Mouse (Mus musculus): ENCODE measurements around the gene Erbb2. TPM values are rescaled to one million over a fixed set of nuclear protein-coding genes. Genes with fewer than 3 reads are reported as not detected.

Erbb2 gene
- polyA plus RNA-seq, 1 experiment from 2014 or later: 7.6 TPM

DNA sequence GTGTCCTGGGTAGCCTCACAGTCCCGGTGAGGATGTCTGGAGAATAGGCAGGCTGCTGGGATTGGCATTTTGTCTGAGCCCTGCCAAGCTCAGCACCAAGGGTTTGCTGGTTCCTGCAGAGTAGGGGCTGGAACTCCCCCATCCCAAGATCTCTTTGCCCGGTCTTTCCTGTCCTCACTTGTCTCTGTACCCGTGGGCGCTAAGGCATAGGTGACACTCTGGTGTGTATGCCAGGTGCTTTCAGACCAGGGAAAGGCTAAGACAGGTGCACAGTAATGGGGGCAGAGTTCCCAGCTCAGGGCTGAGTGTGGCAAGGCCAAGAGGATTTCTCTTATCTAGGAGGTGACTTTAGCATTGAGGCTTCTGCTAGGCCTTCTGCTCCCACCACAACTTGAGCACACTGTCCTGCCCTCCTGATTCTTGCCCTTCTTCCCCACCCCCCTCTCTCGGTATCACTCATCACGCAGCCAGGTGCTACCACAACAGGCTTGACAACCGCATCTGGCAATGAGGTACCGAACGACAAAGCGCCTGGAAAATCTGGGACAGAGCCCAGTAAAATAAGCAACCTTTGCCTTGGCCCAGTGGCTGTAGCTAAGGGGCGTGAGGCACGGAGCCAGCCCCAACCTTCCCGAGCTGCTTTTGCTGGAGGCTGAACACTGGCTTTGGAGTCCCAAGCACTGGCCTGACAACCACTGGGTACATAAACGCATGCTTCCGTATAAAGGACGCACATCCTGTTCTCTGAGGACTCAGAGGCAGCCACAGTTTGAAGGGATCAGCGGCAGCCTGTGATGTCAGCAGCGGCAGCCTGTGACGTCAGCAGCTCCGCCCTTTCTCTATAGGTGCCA is 37.9 kb downstream of the Erbb2 start:
- Histone ChIP-seq H3K27ac (replicated peaks; ENCODE audit: low read depth, low read length) (no peak overlapping the region), H3K4me1 (ENCODE audit: control insufficient read depth, insufficient read depth, low read length) (no peaks in the 10 kb centered on the region), H3K9me3 (ENCODE audit: control insufficient read depth, low read length) (no peaks in the 10 kb centered on the region), H3K27me3 (ENCODE audit: control insufficient read depth, insufficient read depth, low read length) (peaks cover 23% of the 10 kb centered on the region), H3K4me2 (ENCODE audit: low read length) (no peak overlapping the region), H3K4me3 (replicated peaks; ENCODE audit: low read depth, low read length) (no peak overlapping the region), H3K36me3 (ENCODE audit: control insufficient read depth, insufficient read depth, low read length) (no peaks in the 10 kb centered on the region), H3K9ac (replicated peaks; ENCODE audit: low read length) (no peak overlapping the region)
- WGBS: 87% methylated on average over 20 of the region's 20 CpGs
- ATAC-seq (ENCODE audit: low FRiP score, low TSS enrichment) (no peak), DNase-seq (no peak)

GRCm38 (mm10) chr11:98455484-98455883 is 43.2 kb downstream of the Erbb2 start:
- Histone ChIP-seq H3K9me3 (ENCODE audit: control insufficient read depth, low read length) (no peaks in the 10 kb centered on the region), H3K27me3 (ENCODE audit: control insufficient read depth, insufficient read depth, low read length) (peaks cover 22% of the 10 kb centered on the region), H3K4me1 (ENCODE audit: control insufficient read depth, insufficient read depth, low read length) (peaks cover 9% of the 10 kb centered on the region; the same call in 1 of the 2 replicates), H3K4me2 (ENCODE audit: low read length) (no peak overlapping the region), H3K36me3 (ENCODE audit: control insufficient read depth, insufficient read depth, low read length) (no peaks in the 10 kb centered on the region), H3K27ac (replicated peaks; ENCODE audit: low read depth, low read length) (no peak overlapping the region), H3K9ac (replicated peaks; ENCODE audit: low read length) (no peak overlapping the region), H3K4me3 (replicated peaks; ENCODE audit: low read depth, low read length) (no peak overlapping the region)
- ATAC-seq (ENCODE audit: low FRiP score, low TSS enrichment) (no peak), DNase-seq (no peak)
- 82% methylated on average over 4 of the region's 4 CpGs for WGBS

DNA sequence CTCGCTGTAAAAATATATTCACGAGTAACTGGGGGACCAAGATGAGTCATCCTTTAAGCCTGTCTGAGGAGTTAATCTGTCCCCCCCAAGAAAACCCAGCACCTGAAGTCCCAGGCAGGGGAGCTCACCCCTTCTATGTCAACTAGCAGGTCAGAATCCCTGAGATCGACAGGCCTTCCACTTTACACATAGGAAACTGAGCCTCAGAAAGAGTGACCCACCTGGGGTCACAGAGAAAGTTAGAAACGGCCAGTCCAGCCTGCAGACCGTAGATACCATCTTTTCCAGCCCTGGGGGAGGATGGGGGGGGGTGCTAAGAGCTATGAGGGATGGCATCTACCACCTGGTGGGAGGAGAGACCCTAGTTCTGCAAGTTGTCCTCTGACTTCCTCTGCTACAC is 44.3 kb downstream of the Erbb2 start:
- 79% methylated on average over 5 of the region's 5 CpGs for WGBS
- no peak for ATAC-seq (ENCODE audit: low FRiP score, low TSS enrichment)
- no peak overlapping the region for H3K4me2 ChIP-seq (ENCODE audit: low read length)

GRCm38 (mm10) chr11:98456945-98457344 is 44.7 kb downstream of the Erbb2 start:
- Histone ChIP-seq H3K36me3 (ENCODE audit: control insufficient read depth, insufficient read depth, low read length) (no peaks in the 10 kb centered on the region), H3K4me2 (ENCODE audit: low read length) (peak overlapping the region; percentile 65), H3K4me1 (ENCODE audit: control insufficient read depth, insufficient read depth, low read length) (peaks cover 9% of the 10 kb centered on the region; the same call in 1 of the 2 replicates), H3K9ac (replicated peaks; ENCODE audit: low read length) (peak overlapping the region; percentile 64), H3K4me3 (replicated peaks; ENCODE audit: low read depth, low read length) (peak overlapping the region; percentile 54), H3K9me3 (ENCODE audit: control insufficient read depth, low read length) (no peaks in the 10 kb centered on the region), H3K27ac (replicated peaks; ENCODE audit: low read depth, low read length) (peak overlapping the region; percentile 81), H3K27me3 (ENCODE audit: control insufficient read depth, insufficient read depth, low read length) (peaks cover 22% of the 10 kb centered on the region)
- WGBS: 26% methylated on average over 9 of the region's 9 CpGs
- ATAC-seq (ENCODE audit: low FRiP score, low TSS enrichment) (peak; percentile 38; the same call in 1 of the 2 replicates), DNase-seq (no peak)

More for the DNA sequence above, 44.3 kb downstream of the Erbb2 start:
- Histone ChIP-seq H3K9ac (replicated peaks; ENCODE audit: low read length) (no peak overlapping the region), H3K27me3 (ENCODE audit: control insufficient read depth, insufficient read depth, low read length) (peaks cover 22% of the 10 kb centered on the region), H3K27ac (replicated peaks; ENCODE audit: low read depth, low read length) (no peak overlapping the region), H3K9me3 (ENCODE audit: control insufficient read depth, low read length) (no peaks in the 10 kb centered on the region), H3K4me3 (replicated peaks; ENCODE audit: low read depth, low read length) (no peak overlapping the region; the same call in 1 of the 2 replicates), H3K4me1 (ENCODE audit: control insufficient read depth, insufficient read depth, low read length) (peaks cover 9% of the 10 kb centered on the region; the same call in 1 of the 2 replicates), H3K36me3 (ENCODE audit: control insufficient read depth, insufficient read depth, low read length) (no peaks in the 10 kb centered on the region)
- no peak for DNase-seq

- no peaks in the 10 kb centered on the region for H3K36me3 ChIP-seq (ENCODE audit: control insufficient read depth, insufficient read depth, low read length)
- peaks cover 9% of the 10 kb centered on the region; the same call in 1 of the 2 replicates for H3K4me1 ChIP-seq (ENCODE audit: control insufficient read depth, insufficient read depth, low read length)
- H3K9ac ChIP-seq (replicated peaks; ENCODE audit: low read length): peak overlapping the region; percentile 64
- peak overlapping the region; percentile 54 for H3K4me3 ChIP-seq (replicated peaks; ENCODE audit: low read depth, low read length)
- no peaks in the 10 kb centered on the region for H3K9me3 ChIP-seq (ENCODE audit: control insufficient read depth, low read length)
- H3K27ac ChIP-seq (replicated peaks; ENCODE audit: low read depth, low read length): peak overlapping the region; percentile 81
- H3K4me2 ChIP-seq (ENCODE audit: low read length): peak overlapping the region; percentile 65
- under 1% methylated on average over 58 of the region's 64 CpGs for WGBS
- DNase-seq (peak; percentile 95), ATAC-seq (ENCODE audit: low FRiP score, low TSS enrichment) (peak; percentile 83)
- peaks cover 22% of the 10 kb centered on the region for H3K27me3 ChIP-seq (ENCODE audit: control insufficient read depth, insufficient read depth, low read length)
Measured at GRCm38 (mm10) chr11:98457367-98458120, 45.3 kb downstream of the Erbb2 start.

GRCm38 (mm10) chr11:98458121-98458990 is 46.1 kb downstream of the Erbb2 start:
- 3% methylated on average over 24 of the region's 30 CpGs for WGBS
- Histone ChIP-seq H3K4me1 (ENCODE audit: control insufficient read depth, insufficient read depth, low read length) (peaks cover 9% of the 10 kb centered on the region; the same call in 1 of the 2 replicates), H3K4me2 (ENCODE audit: low read length) (peak overlapping the region; percentile 65), H3K27ac (replicated peaks; ENCODE audit: low read depth, low read length) (peak overlapping the region; percentile 81; the same call in 1 of the 2 replicates), H3K4me3 (replicated peaks; ENCODE audit: low read depth, low read length) (peak overlapping the region; percentile 54), H3K9ac (replicated peaks; ENCODE audit: low read length) (peak overlapping the region; percentile 64), H3K27me3 (ENCODE audit: control insufficient read depth, insufficient read depth, low read length) (peaks cover 22% of the 10 kb centered on the region), H3K9me3 (ENCODE audit: control insufficient read depth, low read length) (no peaks in the 10 kb centered on the region), H3K36me3 (ENCODE audit: control insufficient read depth, insufficient read depth, low read length) (no peaks in the 10 kb centered on the region)
- peak; percentile 18; the same call in 1 of the 2 replicates for ATAC-seq (ENCODE audit: low FRiP score, low TSS enrichment)
- DNase-seq: peak; percentile 56

DNA sequence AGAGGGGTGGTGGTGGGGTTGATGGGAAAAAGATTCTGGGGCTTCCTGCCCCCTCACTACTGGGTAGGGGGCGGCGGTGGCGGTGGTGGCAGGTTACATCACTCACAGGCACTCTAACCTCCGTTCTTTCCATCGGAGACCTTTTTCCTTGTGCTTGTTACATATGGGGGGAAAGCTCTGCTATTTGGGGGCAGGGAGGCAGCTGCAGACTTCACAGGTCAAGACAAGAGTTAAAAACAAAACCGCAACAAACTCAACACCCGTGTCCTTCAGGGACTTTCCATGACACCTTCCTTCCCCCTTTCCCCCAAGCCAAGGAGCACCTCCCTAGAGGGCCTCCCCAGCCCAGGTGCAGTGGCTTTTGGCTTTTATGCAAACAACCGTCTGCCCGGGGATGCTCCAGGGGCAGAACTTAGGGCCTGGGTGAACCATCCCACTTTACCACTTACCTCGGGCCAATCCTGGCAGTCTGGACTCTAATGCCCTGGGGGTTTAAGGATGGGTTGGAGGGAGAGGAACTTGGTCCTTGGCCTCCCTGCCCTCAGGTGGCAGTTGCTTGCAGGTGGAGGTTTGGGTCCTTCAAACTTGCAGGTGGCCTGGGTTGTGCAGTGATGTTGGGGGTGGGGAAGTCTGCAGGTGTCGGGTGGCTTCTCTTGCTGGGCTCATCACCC is 46.9 kb downstream of the Erbb2 start:
- ATAC-seq (ENCODE audit: low FRiP score, low TSS enrichment) (no peak), DNase-seq (no peak)
- H3K4me3 ChIP-seq (replicated peaks; ENCODE audit: low read depth, low read length): no peak overlapping the region
- WGBS: 26% methylated on average over 11 of the region's 11 CpGs
- H3K27ac ChIP-seq (replicated peaks; ENCODE audit: low read depth, low read length): no peak overlapping the region
- H3K4me1 ChIP-seq (ENCODE audit: control insufficient read depth, insufficient read depth, low read length): peaks cover 9% of the 10 kb centered on the region; the same call in 1 of the 2 replicates
- H3K4me2 ChIP-seq (ENCODE audit: low read length): no peak overlapping the region
- H3K27me3 ChIP-seq (ENCODE audit: control insufficient read depth, insufficient read depth, low read length): peaks cover 22% of the 10 kb centered on the region
- no peaks in the 10 kb centered on the region for H3K36me3 ChIP-seq (ENCODE audit: control insufficient read depth, insufficient read depth, low read length)
- no peak overlapping the region for H3K9ac ChIP-seq (replicated peaks; ENCODE audit: low read length)
- H3K9me3 ChIP-seq (ENCODE audit: control insufficient read depth, low read length): no peaks in the 10 kb centered on the region
